Mouse (Mus musculus): ENCODE data around the gene Fam19a3. TPM values are rescaled to one million over a fixed set of nuclear protein-coding genes. Genes with fewer than 3 reads are reported as not detected.
"Not testable (repeated sequence)": the region's sequence is repeated elsewhere in the genome, so short reads cannot be mapped to it uniquely, and the experiment has no call there.

The Fam19a3 gene
- total and polyA plus RNA-seq, 3 experiments = 0.04 to 0.16 TPM; not detected in 1

- in situ Hi-C loops (cut with MboI; ENCODE audit: low pct_ligation_motif_present, low pct_unique_long_range_greater_than_20kb, low sequenced_read_pairs) (no loop called here), dilution Hi-C loops (cut with MboI; ENCODE audit: extremely low pct_ligation_motif_present, extremely low pct_unique_long_range_greater_than_20kb, low sequenced_read_pairs) (no loop called here)
- no peak overlapping the region for H3K4me3 ChIP-seq (replicated peaks in 1 of 3; ENCODE audit: low read depth in 2 of 3, low read length in 2 of 3, poor library complexity in 1 of 3)
- H3K4me2 ChIP-seq (ENCODE audit: insufficient read depth, low read depth, poor library complexity, severe bottlenecking) = peak overlapping the region; percentile 30
- H3K79me2 ChIP-seq (replicated peaks; ENCODE audit: control insufficient read depth, extremely low read depth, insufficient read depth, poor library complexity, severe bottlenecking) = no peaks in the 10 kb centered on the region
- TF ChIP-seq BHLHE40 (IDR thresholded peaks at IDR 0.05; ENCODE audit: low read depth, low read length) (no peak), POLR2A (IDR thresholded peaks at IDR 0.05; ENCODE audit: low read depth, low read length) (no peak), RAD21 (IDR thresholded peaks at IDR 0.05; ENCODE audit: low read depth, low read length) (peak; percentile 16), CTCF (conservative IDR thresholded peaks at IDR 0.05 in 1 of 2, IDR thresholded peaks at IDR 0.05 in 1 of 2; ENCODE audit: low read depth in 2 of 2, low read length in 2 of 2) (peak; percentile 11 to 74; a peak in 3 of 4 replicates), ZMIZ1 (IDR thresholded peaks at IDR 0.05; ENCODE audit: low read depth, low read length) (no peak), TCF12 (IDR thresholded peaks at IDR 0.05; ENCODE audit: low read depth, low read length) (peak; percentile 10; the same call in 1 of the 2 replicates), RCOR1 (conservative IDR thresholded peaks at IDR 0.05; ENCODE audit: low read depth, low read length) (no peak), MXI1 (IDR thresholded peaks at IDR 0.05; ENCODE audit: low read depth, low read length) (no peak), MAFK (IDR thresholded peaks at IDR 0.05; ENCODE audit: insufficient replicate concordance, low read length) (no peak), CHD1 (IDR thresholded peaks at IDR 0.05; ENCODE audit: low read depth, low read length) (no peak), ETS1 (conservative IDR thresholded peaks at IDR 0.05; ENCODE audit: low read depth, low read length) (no peak), NELFE (IDR thresholded peaks at IDR 0.05; ENCODE audit: low read depth, low read length) (no peak), SMC3 (IDR thresholded peaks at IDR 0.05; ENCODE audit: low read depth, low read length) (peak; percentile 53), PAX5 (IDR thresholded peaks at IDR 0.05; ENCODE audit: low read length) (no peak), IRF4 (IDR thresholded peaks at IDR 0.05; ENCODE audit: low read depth, low read length) (no peak), ELF1 (IDR thresholded peaks at IDR 0.05; ENCODE audit: low read depth, low read length) (no peak), JUN (IDR thresholded peaks at IDR 0.05; ENCODE audit: insufficient read depth, low read depth, low read length) (no peak), JUND (conservative IDR thresholded peaks at IDR 0.05; ENCODE audit: low read depth, low read length) (no peak), TBP (conservative IDR thresholded peaks at IDR 0.05; ENCODE audit: low read depth, low read length) (no peak), ZC3H11A (IDR thresholded peaks at IDR 0.05; ENCODE audit: low read depth, low read length) (no peak), UBTF (IDR thresholded peaks at IDR 0.05; ENCODE audit: low read depth, low read length) (no peak), E2F4 (IDR thresholded peaks at IDR 0.05; ENCODE audit: insufficient replicate concordance, low read depth, low read length) (no peak), ZNF384 (IDR thresholded peaks at IDR 0.05; ENCODE audit: low read depth, low read length) (no peak), MAZ (IDR thresholded peaks at IDR 0.05; ENCODE audit: low read depth, low read length) (no peak), HCFC1 (IDR thresholded peaks at IDR 0.05; ENCODE audit: low read depth, low read length) (no peak), ZKSCAN1 (IDR thresholded peaks at IDR 0.05; ENCODE audit: borderline replicate concordance, low read depth, low read length) (no peak), MEF2A (IDR thresholded peaks at IDR 0.05; ENCODE audit: borderline replicate concordance, low read depth, low read length) (no peak), USF2 (conservative IDR thresholded peaks at IDR 0.05; ENCODE audit: low read depth, low read length) (no peak), KAT2A (IDR thresholded peaks at IDR 0.05; ENCODE audit: insufficient replicate concordance, low read length) (no peak)
- H3K27ac ChIP-seq (ENCODE audit: insufficient read depth, low read depth) = no peak overlapping the region
- peaks cover 5 to 12% of the 10 kb centered on the region in 2 experiments for H3K4me1 ChIP-seq (ENCODE audit: control insufficient read depth in 1 of 2, insufficient read depth in 2 of 2)
- H3K36me3 ChIP-seq (replicated peaks in 1 of 2; ENCODE audit: control insufficient read depth in 1 of 2, insufficient read depth in 1 of 2, low read length in 1 of 2) = no peaks in the 10 kb centered on the region
- H3K9me3 ChIP-seq (replicated peaks; ENCODE audit: low read length) = no peaks in the 10 kb centered on the region
- no peak for DNase-seq (ENCODE audit: extremely low read depth)
- no peaks in the 10 kb centered on the region for H3K27me3 ChIP-seq (replicated peaks)
- peak overlapping the region; percentile 39 for H3K9ac ChIP-seq (ENCODE audit: insufficient read depth, low read depth)
These were observed 23.2 kb downstream of the Fam19a3 start for GRCm38 (mm10) chr3:104758406-104758805.

GRCm38 (mm10) chr3:104752845-104753244 lies 28.8 kb downstream of the Fam19a3 start:
- H3K27me3 ChIP-seq (replicated peaks); dilution Hi-C loops (cut with MboI; ENCODE audit: extremely low pct_ligation_motif_present, extremely low pct_unique_long_range_greater_than_20kb, low sequenced_read_pairs); H3K9ac ChIP-seq (ENCODE audit: insufficient read depth, low read depth); H3K79me2 ChIP-seq (replicated peaks; ENCODE audit: control insufficient read depth, extremely low read depth, insufficient read depth, poor library complexity, severe bottlenecking); H3K4me3 ChIP-seq (replicated peaks in 1 of 3; ENCODE audit: low read depth in 2 of 3, low read length in 2 of 3, poor library complexity in 1 of 3); H3K4me2 ChIP-seq (ENCODE audit: insufficient read depth, low read depth, poor library complexity, severe bottlenecking); H3K9me3 ChIP-seq (replicated peaks; ENCODE audit: low read length); DNase-seq (ENCODE audit: extremely low read depth); H3K27ac ChIP-seq (ENCODE audit: insufficient read depth, low read depth); H3K4me1 ChIP-seq (ENCODE audit: control insufficient read depth in 1 of 2, insufficient read depth in 2 of 2); H3K36me3 ChIP-seq (replicated peaks in 1 of 2; ENCODE audit: control insufficient read depth in 1 of 2, insufficient read depth in 1 of 2, low read length in 1 of 2); in situ Hi-C loops (cut with MboI; ENCODE audit: low pct_ligation_motif_present, low pct_unique_long_range_greater_than_20kb, low sequenced_read_pairs): not testable (repeated sequence)
